Mouse (Mus musculus): ENCODE results near the gene Bace1.

DNA sequence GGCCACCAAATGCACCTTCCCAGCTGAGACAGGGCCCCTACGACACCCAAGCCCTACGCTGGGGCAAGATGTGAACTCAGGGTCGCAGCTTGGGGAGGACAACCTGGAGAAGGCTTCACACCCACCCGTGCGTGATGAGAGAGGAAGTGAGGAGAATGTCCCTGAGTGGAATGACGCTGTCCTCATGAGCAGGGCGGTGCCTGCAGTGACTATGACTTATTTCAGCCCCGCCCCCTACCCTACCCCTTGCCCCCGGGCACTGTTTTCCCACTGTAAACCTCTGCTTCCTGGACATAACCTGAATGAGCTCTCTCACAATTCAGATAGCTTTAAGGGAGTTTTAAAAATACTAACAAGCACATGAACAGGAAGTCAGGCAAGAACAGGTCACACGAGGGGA is 22.9 kb upstream of the Bace1 start:
- TF ChIP-seq CTCF (IDR thresholded peaks at IDR 0.05; ENCODE audit: low read depth) = no peak
- TF ChIP-seq EP300 (IDR thresholded peaks at IDR 0.05; ENCODE audit: low read depth) = no peak
